Mouse (Mus musculus) fibroblast of lung, adult 2 months (primary cell): ENCODE results near the gene Tmprss11e.
A peak's percentile ranks its signal among the peaks of the same experiment; 100 is the strongest.

Experiments used
- DNase-seq: peaks from one replicate; pipeline ENCODE4 v3.0.0-alpha.2; 2011; ENCODE audit warnings: low read depth

The Tmprss11e gene

GRCm38 (mm10) chr5:86745715-86746114 is at the start of gene Tmprss11e:
Gene Tmprss11e, minus strand, starts transcription at chr5:86745815.
- no peak for DNase-seq

GRCm38 (mm10) chr5:86792807-86793206 is 47.2 kb upstream of the Tmprss11e start:
- no peak for DNase-seq

DNA sequence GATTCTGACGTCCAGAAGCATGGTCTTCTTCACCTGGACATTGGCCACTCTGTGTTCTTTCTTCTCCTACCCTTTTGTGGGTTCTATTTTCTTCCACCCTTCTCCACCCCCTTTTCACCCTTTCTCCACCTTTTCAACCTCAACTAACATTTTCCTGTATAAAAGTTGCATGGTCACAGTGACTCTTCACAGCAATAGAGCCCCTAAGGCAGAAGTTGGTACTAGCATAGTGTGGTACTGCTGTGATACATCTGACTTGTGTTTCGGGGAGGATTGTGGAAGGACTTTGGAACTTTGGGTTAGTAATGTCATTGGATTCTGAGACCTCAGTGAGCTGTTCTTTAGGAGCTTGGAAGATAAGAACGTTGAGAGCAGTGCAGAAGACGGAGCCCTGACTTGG is 46.6 kb upstream of the Tmprss11e start:
- no peak for DNase-seq

GRCm38 (mm10) chr5:86789954-86790353 is 44.3 kb upstream of the Tmprss11e start:
- DNase-seq = no peak

DNA sequence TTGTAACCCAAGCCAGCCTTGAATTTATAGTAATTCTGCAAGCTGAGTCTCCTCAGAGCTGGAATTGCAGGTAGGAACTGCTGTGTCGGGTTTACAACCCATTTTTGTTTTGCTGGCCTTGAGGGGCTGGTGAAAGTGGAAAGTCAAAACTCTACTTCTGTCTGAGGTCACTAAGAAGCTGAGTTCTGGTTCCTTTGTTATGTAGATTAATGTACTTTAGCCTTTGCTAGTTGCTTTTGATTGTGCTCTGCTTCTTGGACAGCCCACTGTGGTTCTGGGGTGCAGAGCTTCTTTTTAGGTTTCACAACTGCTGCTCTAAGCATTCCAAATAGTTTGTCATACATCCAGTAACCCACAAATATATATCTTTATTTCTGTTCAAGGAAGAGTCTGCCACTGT is 41.2 kb upstream of the Tmprss11e start:
- no peak for DNase-seq

GRCm38 (mm10) chr5:86784205-86784604 is 38.6 kb upstream of the Tmprss11e start:
- no peak for DNase-seq

DNA sequence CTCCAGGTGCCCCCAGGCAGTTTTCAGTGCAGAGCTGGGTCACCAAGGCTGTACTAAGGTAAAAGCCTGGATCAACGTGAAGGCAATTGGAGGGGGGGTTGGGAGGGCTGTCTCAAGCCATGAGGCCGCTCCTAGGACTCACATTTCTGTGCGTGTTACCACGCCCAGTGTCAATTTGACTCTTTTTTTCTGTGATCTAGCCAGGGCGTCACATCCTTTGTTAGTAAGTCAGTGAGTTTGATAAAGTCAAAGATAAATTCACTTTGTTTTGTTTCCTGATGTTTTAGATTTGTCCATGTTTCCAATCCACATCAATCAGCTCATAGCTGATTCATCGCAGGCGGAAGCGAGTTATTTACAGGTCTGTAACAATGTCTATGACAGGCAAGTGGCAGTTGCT is 37.4 kb upstream of the Tmprss11e start:
- DNase-seq = no peak

- DNase-seq = peak; percentile 42
These were observed 32.9 kb upstream of the Tmprss11e start for GRCm38 (mm10) chr5:86778471-86778870.

DNA sequence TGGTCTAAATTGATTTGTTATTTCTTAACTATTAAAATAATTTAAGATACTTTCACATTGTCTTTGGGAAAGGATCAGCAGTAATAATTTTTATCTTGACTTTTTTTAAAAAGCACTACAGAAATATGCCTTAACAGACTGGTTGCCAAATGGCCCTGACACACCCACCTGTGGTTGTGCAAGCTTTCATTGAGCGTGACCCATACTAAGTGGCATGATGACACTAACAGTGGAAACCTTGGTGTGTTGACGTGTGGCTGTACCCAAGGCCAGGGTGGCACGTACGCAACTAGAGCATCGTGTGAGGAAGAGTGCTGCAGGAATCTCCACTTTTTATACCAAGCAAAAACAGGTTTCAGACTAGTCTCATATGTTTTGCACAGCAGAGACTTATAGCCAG is 31.3 kb upstream of the Tmprss11e start:
- DNase-seq = no peak

DNA sequence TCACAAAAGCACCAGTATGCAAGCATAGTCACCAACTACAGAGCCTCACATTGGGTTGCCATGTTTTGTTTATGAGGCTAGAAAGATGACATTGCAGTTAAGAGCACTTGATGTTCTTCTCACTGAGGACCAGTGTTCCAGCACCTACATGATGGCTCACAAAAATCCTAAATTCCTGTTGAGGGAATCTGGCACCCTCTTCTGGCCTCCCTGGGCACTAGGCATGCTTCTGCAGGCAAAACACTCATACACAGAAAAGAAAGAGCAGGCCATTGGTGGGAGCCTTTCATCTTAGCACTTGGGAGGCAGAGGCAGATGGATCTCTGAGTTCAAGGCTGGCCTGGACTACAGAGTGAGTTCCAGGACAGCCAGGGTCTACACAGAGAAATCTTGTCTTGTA is 25.4 kb upstream of the Tmprss11e start:
- no peak for DNase-seq

- no peak for DNase-seq
These were observed 23.5 kb upstream of the Tmprss11e start for GRCm38 (mm10) chr5:86769015-86769658.

DNA sequence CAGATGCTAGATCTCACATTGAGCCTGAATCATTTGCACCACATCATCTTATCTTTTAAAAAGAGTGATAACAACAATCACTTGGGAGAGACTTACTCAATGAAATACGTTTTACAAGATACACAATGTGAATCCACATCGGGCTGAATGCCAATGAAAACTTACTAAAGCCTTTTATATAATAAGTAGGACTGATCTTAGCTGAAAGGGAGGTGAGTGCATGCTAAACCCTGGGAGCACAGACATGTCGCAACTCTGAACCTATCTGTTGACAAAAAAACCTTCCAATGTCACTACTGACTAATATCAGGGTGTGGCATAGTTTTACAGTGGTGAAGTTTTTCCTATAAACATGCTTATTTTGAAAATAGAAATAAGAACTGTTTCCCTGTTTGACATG is 2.8 kb downstream of the Tmprss11e start:
- DNase-seq = no peak

DNA sequence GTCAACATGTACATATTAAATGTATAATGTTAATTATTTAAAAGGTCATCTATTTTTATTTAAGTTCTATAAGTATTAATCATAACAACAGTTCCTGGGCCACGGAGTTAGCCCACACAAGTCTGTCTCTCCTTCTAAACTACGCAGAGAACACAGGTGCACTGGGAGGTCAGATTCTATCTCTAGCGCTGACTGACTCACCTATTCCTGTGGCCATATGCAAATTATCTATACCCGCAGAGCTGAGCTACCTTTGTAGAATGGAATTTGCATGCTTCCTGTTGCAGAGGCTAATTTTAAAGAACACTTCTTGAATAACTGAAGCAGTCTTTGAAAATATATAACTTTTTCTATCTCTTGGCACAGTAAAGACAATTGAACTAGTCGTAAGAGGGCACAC is 4.5 kb downstream of the Tmprss11e start:
- no peak for DNase-seq

GRCm38 (mm10) chr5:86735808-86736207 is 9.8 kb downstream of the Tmprss11e start:
- DNase-seq = no peak

- peak; percentile 53 for DNase-seq
These were observed 15.0 kb downstream of the Tmprss11e start for GRCm38 (mm10) chr5:86730587-86730986.

DNA sequence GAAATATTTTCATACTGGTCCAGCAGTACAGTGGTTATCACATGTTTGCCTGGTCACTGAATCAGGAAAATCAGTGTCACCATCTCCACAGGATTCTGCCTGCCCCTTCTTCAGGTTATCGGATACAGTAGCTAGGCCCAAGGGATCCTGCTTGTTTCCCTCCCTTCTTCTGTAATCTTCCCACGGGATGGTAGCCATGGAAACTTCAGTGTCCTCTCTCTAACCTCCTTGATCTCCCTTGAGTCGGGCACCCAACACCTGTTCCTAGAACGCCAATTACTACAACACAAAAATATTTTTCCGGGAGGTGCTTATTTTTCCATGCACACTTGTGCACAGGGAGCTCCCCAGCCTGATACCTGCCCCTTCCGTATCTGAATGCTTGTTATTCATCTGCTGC is 17.0 kb downstream of the Tmprss11e start:
- DNase-seq = no peak

DNA sequence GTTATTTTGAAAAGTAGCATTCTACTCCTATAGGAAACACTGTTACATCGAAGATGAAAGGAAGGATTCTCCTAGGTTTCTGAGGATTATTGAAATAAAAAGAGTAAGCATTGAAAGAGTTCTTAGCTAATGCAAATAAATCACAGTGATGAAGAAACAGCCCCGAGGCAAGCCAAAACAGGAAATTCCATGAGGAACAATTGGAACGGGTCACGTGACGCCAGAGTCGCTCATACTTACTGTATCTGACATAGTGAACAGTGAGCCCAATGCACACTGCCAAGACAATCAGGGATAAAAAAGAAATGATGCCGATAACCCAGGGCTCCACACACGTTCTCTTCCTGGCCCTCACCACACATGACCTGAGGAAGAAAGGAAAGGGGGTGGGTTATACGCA is 18.6 kb downstream of the Tmprss11e start:
- DNase-seq = no peak

GRCm38 (mm10) chr5:86725021-86725420 is 20.6 kb downstream of the Tmprss11e start:
- DNase-seq = no peak

- no peak for DNase-seq
These were observed 22.7 kb downstream of the Tmprss11e start for GRCm38 (mm10) chr5:86722820-86723460.

- DNase-seq = no peak
These were observed 30.6 kb downstream of the Tmprss11e start for GRCm38 (mm10) chr5:86714967-86715366.

DNA sequence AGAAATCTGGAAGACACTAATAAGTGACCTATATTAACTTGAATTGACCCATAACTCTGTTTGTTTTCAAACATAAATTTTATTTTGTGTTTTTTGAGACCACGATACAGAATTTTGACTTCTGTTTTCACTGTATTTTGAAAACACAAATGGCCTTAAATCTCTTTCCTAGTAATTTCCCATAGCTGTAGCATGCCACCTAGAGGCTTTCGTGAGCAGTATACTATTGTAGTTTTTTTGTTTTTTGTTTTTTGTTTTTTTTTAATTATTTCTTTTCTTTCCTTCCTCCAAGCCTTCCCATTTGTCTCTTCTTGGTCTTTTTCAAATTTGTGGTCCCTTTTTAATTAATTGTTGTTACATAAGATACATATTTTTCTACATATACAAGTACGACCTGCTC is 40.7 kb downstream of the Tmprss11e start:
- DNase-seq = no peak

GRCm38 (mm10) chr5:86684667-86685066 is 60.9 kb downstream of the Tmprss11e start:
- DNase-seq = peak; percentile 31

GRCm38 (mm10) chr5:86676262-86676661 is 69.4 kb downstream of the Tmprss11e start, which contains the start of gene Tmprss11b:
Gene Tmprss11b, minus strand, starts transcription at chr5:86676362.
- no peak for DNase-seq
